Mouse (Mus musculus) testis, postnatal 10 days (tissue): ENCODE data around the gene Mgat4b.
"Not testable (repeated sequence)": the region's sequence is repeated elsewhere in the genome, so short reads cannot be mapped to it uniquely, and the experiment has no call there.

Experiments
- DNase-seq: peaks from one replicate; pipeline ENCODE4 v3.0.0; 2021; ENCODE audit warnings: low spot score

The Mgat4b gene

GRCm38 (mm10) chr11:50210505-50211151 is at the start of gene Mgat4b, which contains the start of gene Sqstm1:
TSS of gene Mgat4b (plus strand) at chr11:50210890.
TSS of gene Sqstm1 (minus strand) at chr11:50210827.
- peak; percentile 92 for DNase-seq

- peak; percentile 76 for DNase-seq
Observed at GRCm38 (mm10) chr11:50161578-50162304, 48.9 kb upstream of the Mgat4b start.

- no peak for DNase-seq
Observed at GRCm38 (mm10) chr11:50162338-50163050, 48.2 kb upstream of the Mgat4b start.

GRCm38 (mm10) chr11:50168352-50168751 is 42.3 kb upstream of the Mgat4b start:
- no peak for DNase-seq

GRCm38 (mm10) chr11:50174111-50174729 is 36.5 kb upstream of the Mgat4b start, which contains the start of gene Mrnip:
TSS of gene Mrnip (plus strand) at chr11:50174444.
- DNase-seq = not testable (repeated sequence)

GRCm38 (mm10) chr11:50174730-50175187 is 35.9 kb upstream of the Mgat4b start:
- DNase-seq = peak; percentile 98

- no peak for DNase-seq
Observed at GRCm38 (mm10) chr11:50176351-50176750, 34.3 kb upstream of the Mgat4b start.

- no peak for DNase-seq
Observed at GRCm38 (mm10) chr11:50177111-50177510, 33.6 kb upstream of the Mgat4b start.

GRCm38 (mm10) chr11:50178532-50179488 is 31.9 kb upstream of the Mgat4b start:
- no peak for DNase-seq

- DNase-seq = no peak
Observed at GRCm38 (mm10) chr11:50180478-50181231, 30.0 kb upstream of the Mgat4b start.

- DNase-seq = no peak
Observed at GRCm38 (mm10) chr11:50182702-50183101, 28.0 kb upstream of the Mgat4b start.

GRCm38 (mm10) chr11:50184788-50185187 is 25.9 kb upstream of the Mgat4b start:
- DNase-seq = no peak

GRCm38 (mm10) chr11:50188682-50189081 is 22.0 kb upstream of the Mgat4b start:
- DNase-seq = no peak

GRCm38 (mm10) chr11:50190362-50190761 is 20.3 kb upstream of the Mgat4b start:
- DNase-seq = no peak

GRCm38 (mm10) chr11:50192278-50192677 is 18.4 kb upstream of the Mgat4b start:
- no peak for DNase-seq

GRCm38 (mm10) chr11:50194070-50194469 is 16.6 kb upstream of the Mgat4b start:
- DNase-seq = no peak

- no peak for DNase-seq
Observed at GRCm38 (mm10) chr11:50194793-50195192, 15.9 kb upstream of the Mgat4b start.

- DNase-seq = no peak
Observed at GRCm38 (mm10) chr11:50197500-50197899, 13.2 kb upstream of the Mgat4b start.

- no peak for DNase-seq
Observed at GRCm38 (mm10) chr11:50198219-50198846, 12.4 kb upstream of the Mgat4b start.

GRCm38 (mm10) chr11:50198916-50199315 is 11.8 kb upstream of the Mgat4b start:
- no peak for DNase-seq
